Mouse (Mus musculus): Measurements from ENCODE around the gene Cacnb4. TPM values are rescaled to one million over a fixed set of nuclear protein-coding genes. Genes with fewer than 3 reads are reported as not detected.

Gene Cacnb4
- polyA plus RNA-seq, 1 experiment from 2014 or later = 1.1 TPM

Other genes starting within 250 kb of the Cacnb4 start
- gene Stam2, start 65.5 kb upstream of the Cacnb4 start, polyA plus RNA-seq (2018) = 21.2 to 35.6 TPM (median 27.3 TPM) in 3 replicates
- 4.0 to 6.5 TPM (median 6.1 TPM) in 3 replicates for gene Fmnl2, start 181.0 kb upstream of the Cacnb4 start, polyA plus RNA-seq (2018)